Mouse (Mus musculus) urinary bladder, adult 2 months (tissue): Measurements from ENCODE around the gene Ctse. TPM values are rescaled to one million over a fixed set of nuclear protein-coding genes. Genes with fewer than 3 reads are reported as not detected.

ENCODE experiments used
- DNase-seq: peaks from one replicate; pipeline ENCODE4 v3.0.0; 2022; ENCODE audit warnings: low spot score
- polyA plus RNA-seq: library from polyadenylated mRNA; depleted of rRNA; stranded (reverse); fragments of >200 nt; gene quantifications from 2 replicates; pipeline ENCODE4 v1.2.3, GENCODE M21; 2012; rRNA removed

Gene Ctse
- polyA plus RNA-seq, 1 experiment: 181 TPM

GRCm38 (mm10) chr1:131700447-131700846, 62.3 kb downstream of the Ctse start:
- no peak for DNase-seq

- DNase-seq: no peak
These were observed 63.3 kb downstream of the Ctse start for GRCm38 (mm10) chr1:131701391-131701790.

GRCm38 (mm10) chr1:131702094-131702766, 64.1 kb downstream of the Ctse start:
- DNase-seq: no peak

GRCm38 (mm10) chr1:131703482-131703881, 65.4 kb downstream of the Ctse start:
- no peak for DNase-seq

- DNase-seq: no peak
These were observed 70.2 kb downstream of the Ctse start for GRCm38 (mm10) chr1:131708338-131708737.

GRCm38 (mm10) chr1:131711518-131711917, 73.4 kb downstream of the Ctse start:
- no peak for DNase-seq

- DNase-seq: no peak
These were observed 74.3 kb downstream of the Ctse start for GRCm38 (mm10) chr1:131712386-131712785.

- DNase-seq: no peak
These were observed 76.6 kb downstream of the Ctse start for GRCm38 (mm10) chr1:131714388-131715337.

GRCm38 (mm10) chr1:131718952-131719694, 81.0 kb downstream of the Ctse start:
- no peak for DNase-seq

- DNase-seq: no peak
These were observed 83.9 kb downstream of the Ctse start for GRCm38 (mm10) chr1:131721989-131722388.

GRCm38 (mm10) chr1:131723549-131723948, 85.4 kb downstream of the Ctse start:
- no peak for DNase-seq

Other genes starting within 250 kb of the Ctse start
- gene Srgap2, start 111.0 kb upstream of the Ctse start, polyA plus RNA-seq: 19.3 and 24.2 TPM in 2 replicates
- gene Fam72a, start 110.4 kb upstream of the Ctse start, polyA plus RNA-seq: 0.81 and 0.99 TPM in 2 replicates
- gene Avpr1b, start 39.1 kb upstream of the Ctse start, polyA plus RNA-seq: not detected in 2 replicates
- 24.6 and 29.4 TPM in 2 replicates for gene Rab7b, start 50.4 kb downstream of the Ctse start, polyA plus RNA-seq
- gene Slc26a9, start 105.7 kb downstream of the Ctse start, polyA plus RNA-seq: 0.01 TPM in 1 of 2 replicates, not detected in the other
- gene Pm20d1, start 159.1 kb downstream of the Ctse start, polyA plus RNA-seq: 6.5 TPM in 2 replicates
- gene Slc41a1, start 189.2 kb downstream of the Ctse start, polyA plus RNA-seq: 20.7 and 28.1 TPM in 2 replicates
- 32.8 and 37.7 TPM in 2 replicates for gene Rab29, start 228.9 kb downstream of the Ctse start, polyA plus RNA-seq